Mouse (Mus musculus) cerebellum, adult 2 months (tissue): ENCODE measurements around the gene Coro2a.

Experiments used
- CTCF ChIP-seq: fragments of 200-500 bp; IDR thresholded peaks from 2 replicates; pipeline ENCODE4 v1.5.1; 2011; ENCODE audit warnings: low read depth, mild to moderate bottlenecking, control low read depth, low read length, moderate library complexity, borderline replicate concordance; ENCODE audit not compliant: insufficient read depth
- POLR2A ChIP-seq: fragments of 200-500 bp; IDR thresholded peaks from 2 replicates; pipeline ENCODE4 v1.6.1; 2011; ENCODE audit warnings: low read length, control low read depth, borderline replicate concordance; ENCODE audit not compliant: insufficient read depth

DNA sequence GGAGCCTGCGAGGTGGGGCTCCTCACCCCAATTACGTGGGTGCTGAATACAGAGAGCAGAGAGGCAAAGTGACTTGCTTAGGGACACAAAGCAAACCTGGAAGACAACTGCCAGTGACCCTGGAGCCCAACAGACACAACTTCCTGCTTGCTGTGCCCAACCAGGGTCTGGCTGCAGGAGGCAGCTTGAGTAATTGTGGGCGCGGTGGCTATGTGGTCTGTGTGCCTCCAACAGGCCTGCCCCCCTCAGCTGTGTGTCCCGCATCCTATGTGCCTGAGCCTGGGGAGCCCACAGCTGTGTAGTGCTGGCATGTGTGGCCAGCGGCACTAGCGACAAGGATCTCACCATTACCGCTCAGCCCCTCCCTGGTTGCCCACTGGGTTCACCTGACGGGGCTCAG is 12.6 kb upstream of the Coro2a start:
- no peak for TF ChIP-seq CTCF
- no peak for TF ChIP-seq POLR2A
